Mouse (Mus musculus): ENCODE data around the gene Ccdc180.

The Ccdc180 gene

DNA sequence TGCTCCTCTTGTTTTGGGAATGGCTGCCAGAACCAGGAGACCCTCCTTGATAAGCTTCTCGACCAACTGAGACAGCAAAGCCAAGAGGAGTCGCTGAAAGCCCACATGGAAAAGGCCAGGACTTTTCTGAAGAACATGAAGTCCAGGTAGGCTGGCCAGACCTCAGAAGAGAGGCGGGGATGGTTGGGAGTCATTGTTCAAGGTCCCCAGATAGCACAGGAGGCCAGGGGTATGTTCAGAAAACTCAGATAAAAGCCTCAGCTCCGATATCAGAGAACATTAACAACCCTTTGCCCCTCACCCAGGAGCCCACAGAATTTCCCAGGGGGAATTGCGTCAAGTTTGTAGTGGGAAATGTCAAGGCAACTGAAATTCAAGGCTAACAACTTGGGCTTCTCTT is 21.2 kb downstream of the Ccdc180 start:
- no peak for DNase-seq (ENCODE audit: low spot score)

DNA sequence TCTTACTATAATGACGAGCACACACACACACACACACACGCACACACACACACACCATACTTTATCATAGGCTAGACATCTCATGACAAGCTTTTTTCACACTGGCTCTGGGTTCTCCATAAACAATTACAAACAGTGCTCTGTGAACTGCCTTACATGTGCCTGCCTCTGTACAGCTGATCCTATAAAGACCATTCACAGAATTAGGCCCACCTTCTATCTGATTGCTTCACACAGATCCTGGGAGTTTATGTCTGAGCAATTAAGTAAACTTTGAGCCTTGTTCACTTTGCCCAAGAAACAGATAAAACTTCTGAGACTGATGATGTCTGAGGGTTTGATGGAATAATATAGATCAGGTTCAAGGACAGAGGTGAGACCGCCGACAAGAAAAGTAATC is 21.8 kb downstream of the Ccdc180 start:
- no peak for DNase-seq (ENCODE audit: low spot score)

DNA sequence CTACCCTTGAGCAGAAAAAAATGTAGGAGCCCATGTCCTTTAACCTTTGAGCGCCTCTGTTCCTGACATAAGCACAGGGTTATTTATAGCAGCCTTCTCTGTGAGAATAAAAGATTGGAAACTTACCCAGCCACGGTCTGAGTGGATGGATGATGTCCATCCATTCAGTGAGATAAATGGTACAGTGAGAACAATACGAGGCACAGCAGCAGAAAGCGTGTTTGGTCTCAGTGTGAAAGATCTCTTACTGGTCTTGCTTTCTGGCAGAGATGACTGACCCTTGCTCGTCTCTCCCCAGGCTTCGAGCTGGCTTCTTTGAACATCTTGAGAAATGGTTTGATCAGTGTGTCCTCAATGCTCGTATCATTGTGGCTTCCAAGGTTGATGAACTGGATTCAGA is 27.0 kb downstream of the Ccdc180 start:
- no peak for DNase-seq (ENCODE audit: low spot score)

DNA sequence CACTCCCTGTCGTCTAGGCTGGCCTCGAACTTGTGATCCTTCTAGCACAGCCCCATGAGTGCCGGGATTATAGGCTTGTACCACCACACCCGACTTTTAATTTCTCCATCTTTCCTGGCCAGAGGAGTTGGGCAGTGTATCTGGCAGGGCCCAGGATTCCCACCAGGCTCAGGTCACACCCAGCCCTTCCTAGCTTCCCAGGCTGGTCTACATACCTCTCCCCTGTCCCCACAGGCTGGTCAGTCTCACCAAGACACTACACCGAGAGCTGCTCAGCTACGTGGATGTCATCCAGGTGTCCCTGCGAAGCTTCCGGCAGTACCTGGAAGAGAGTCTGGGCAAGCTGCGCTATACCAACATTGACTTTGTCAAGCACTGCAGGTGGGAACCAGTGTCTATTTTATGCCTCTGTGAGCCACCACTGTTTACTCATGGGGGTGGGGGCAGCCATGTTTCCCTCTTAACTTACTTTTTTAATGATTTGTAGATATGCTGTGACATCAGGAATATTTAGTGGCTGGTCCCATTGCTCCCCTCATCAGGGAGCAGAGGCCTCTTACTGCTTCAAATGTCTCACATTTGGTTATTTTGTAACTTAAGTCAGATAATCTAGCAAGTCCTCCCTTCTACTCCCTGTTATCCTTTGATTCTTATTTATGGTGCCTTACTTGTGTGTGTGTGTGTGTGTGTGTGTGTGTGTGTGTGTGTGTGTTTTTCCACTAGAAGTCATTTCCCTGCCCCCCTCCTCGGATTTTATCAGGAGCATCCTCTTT is 31.7 kb downstream of the Ccdc180 start:
- no peak for DNase-seq (ENCODE audit: low spot score)

DNA sequence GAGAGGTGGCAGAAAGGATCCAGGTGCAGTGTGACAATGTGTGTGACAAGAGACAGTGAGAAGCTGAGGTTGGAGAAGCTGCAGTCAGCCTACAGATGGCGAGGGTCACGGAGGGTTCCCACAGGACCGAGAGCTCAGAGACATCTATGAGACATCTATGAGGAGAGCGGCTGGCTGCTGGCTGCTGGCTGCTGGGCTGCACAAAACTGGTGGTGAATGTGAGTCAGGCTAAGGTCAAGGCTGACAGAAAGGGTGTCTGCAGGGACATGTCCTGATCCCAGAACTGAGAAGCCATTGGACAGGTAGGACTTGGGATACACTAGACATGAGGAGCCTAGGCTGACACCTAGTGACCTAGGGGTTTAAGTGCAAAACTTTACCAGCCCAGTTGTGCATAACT is 33.9 kb downstream of the Ccdc180 start:
- DNase-seq (ENCODE audit: low spot score), result no peak

DNA sequence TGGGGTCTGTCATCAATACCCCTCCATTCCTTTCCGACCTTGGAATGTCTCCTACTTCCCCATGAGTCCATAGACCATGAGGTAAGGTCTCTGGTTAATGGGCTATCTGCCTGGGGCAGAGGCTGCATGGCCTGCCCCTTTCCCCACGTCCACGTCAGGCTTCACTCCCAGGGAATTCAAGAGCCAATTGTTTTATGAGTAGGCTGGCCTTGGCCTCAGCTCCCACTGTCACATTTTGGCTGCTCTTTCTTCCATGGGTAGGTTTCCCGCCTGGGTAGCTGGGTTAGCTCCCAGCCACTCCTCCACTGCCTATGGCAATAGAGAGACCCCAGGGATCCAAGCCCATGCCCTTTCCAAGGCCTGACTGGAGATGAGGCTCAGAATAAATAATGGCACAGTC is 38.5 kb downstream of the Ccdc180 start:
- no peak for DNase-seq (ENCODE audit: low spot score)

DNA sequence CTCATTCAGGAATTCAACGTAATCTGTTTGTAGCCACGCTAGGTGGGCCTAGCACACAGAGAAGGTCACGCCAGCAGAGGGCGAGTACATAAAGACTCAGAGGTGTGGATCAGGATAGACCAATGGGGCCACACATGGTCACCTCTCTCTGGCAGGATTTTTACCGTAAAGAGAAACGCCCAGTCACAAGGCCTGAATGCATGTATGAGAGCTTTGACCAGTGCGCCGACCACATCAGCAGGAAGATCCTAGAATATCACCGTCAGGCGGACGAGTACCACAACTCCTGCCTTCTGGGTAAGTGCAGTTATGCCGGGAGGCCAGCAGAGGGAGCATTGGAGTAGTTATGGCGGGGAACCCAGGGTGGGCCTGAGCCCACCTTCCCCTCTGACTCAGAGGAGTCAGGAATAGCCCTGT is 51.5 kb downstream of the Ccdc180 start:
- DNase-seq (ENCODE audit: low spot score), result peak; percentile 12

DNA sequence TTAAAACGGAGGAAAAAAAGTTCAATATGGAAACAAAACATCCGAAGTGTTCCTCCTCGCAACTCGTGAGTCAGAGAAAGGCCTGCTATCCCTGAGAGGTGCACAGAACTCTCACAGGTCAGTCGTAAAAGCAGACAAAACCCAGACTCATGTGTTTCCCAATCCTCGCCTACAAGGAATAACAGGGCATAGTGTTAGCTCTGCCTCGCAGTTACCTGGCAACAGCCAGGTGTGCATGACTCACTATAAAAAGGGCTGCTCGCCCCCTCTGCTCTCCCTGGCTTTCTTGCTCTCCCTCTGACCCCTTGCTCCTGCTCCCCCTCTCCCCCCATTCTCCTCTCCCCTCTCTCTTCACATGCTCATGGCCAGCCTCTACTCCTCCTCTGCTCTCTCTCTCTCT is 57.6 kb downstream of the Ccdc180 start:
- no peak for DNase-seq (ENCODE audit: low spot score)

DNA sequence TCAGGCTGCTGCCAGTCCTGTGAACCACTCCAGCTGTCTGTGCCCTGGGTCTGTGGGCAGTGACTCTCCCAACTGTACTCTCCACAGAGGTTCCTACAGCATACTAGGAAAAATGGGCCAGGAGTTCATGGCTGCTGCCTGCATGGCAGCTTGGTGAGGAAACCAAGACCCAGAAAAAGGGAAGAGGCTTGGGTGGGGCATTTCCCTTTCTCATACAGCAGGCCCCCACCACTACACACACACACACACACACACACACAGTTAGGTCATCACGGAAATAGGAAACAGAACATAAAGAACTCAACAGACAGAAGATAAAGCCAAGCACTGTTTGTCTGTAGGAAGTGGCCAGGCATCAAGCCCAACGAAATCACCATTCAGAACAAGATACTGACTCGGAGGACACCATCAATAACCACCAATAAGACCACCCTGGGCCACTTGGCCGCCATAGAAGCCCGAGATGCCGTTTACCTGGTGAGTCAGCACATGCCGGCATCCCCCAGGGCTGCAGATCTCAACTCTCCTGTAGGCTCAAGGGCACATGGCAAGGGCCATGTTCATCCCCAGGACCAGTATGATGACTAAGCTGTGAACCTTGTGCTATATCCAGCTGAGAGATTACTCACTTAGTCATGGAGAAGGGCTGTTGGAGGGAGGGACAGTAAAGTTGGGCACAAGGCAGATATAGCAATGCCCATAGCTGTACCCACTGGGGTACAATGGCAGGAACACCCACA is 59.2 kb downstream of the Ccdc180 start:
- no peak for DNase-seq (ENCODE audit: low spot score)

DNA sequence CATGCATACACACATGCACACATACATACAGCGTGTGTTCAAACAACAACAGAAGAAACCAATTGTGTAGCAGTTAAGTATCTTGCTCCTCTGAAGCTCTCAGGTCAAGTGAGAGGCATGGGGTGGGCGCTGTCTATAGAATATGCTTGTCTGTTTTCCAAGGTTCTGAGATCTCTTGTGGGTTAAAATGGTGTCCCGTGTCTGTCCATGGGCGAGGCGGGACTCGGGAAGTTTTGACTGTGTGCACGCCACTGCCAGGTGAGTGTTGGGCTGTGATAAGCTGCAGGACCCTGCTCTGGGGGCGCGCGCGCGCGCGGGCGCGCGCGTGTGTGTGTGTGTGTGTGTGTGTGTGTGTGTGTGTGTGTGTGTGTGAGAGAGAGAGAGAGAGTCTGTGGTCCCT is 61.7 kb downstream of the Ccdc180 start:
- DNase-seq (ENCODE audit: low spot score), result no peak

DNA sequence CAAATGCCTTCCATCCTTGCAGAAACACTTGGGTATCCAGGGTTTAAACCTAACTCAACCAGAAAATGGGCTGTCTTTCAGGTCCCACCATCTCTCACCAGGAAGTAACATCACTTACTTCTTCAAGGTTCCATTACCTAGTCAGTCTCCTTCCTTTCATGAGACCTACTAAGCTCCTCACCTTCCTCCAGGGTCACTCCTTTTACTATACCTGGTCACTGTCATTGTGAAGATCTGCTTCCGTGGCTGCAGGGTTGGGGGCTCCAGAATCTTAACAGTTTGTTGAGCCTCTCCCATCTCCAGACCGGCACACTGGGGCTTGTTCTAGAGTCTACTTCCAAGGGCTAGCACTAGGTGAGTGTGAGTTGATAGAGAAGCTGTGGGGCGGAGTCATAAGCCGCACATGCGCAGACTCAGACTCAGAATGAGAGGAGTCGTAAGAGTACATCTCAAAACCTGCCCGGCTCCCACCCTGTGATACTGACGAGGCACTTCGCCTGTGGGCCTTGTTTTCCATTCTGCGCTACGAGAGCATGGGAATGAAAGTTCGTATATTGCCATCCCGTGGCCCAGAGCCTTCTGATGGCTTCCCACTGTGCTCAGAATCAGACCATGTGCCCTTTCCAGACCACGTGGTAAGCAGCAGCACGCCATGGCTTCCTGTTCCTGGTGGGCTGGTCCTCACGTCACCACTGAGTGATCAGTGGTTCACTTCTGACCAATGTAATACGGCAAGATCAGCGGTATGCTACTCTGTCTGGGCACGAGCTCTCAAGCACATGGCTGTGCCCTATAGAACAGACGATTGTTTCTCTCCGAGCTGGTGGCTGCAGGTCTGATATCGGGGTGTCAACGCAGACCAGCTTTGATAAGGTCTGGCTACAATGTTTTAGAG is 63.2 kb downstream of the Ccdc180 start:
- DNase-seq (ENCODE audit: low spot score), result no peak

DNA sequence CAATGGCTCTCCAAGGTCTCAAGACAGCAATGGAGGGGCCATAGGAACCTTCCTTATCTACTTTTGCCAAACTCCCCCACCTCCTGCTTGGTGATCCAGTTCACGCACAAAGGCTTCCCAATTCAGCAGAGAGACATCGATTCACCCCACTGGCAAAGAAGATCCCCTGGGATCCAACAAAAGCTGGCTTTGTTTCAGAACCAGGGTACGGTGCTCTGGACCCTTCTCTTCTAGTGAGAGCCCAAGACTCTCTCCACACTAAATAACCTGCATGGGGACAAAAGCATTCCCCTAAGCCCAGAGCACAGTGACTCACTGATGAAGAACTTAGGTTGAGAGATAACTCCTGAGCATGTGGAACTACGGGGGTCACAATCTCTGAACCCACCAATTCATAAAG is 65.1 kb downstream of the Ccdc180 start:
- no peak for DNase-seq (ENCODE audit: low spot score)

DNA sequence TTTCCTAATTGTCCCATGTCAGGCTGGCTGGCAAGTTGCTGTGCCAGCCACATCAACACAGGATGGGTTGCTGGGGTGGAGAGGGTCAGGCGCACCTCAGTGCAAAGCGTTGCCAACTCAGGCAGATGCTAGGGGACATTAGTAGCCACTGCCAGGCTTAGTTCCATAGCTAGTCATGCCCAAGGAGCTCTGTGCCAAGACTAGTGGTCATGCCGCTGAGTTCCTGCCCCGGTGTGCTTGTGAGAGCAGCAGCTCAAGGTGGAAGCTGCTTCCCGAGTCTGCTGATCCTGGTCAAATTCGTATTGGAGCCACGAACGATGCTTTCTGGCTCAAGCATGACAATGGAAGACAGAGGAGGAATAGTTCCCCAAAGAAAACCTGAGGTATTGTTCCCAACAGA is 66.0 kb downstream of the Ccdc180 start:
- DNase-seq (ENCODE audit: low spot score), result no peak

DNA sequence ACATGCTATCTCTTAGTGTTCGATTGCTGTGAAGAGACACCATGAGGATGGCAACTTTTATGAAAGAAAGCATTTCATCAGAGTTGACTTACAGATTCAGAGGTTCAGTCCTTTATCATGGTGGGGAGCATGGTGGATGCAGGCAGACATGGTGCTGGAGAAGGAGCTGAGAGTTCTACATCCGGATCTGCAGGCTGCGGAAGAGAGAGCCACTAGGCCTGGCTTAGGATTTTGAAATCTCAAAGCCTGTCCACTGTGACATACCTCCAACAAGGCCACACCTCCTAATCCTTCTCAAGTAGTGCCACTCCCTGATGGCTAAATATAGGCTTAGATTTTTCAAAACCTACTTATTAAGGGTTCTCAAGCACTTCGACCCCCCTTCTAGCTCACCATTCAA is 66.6 kb downstream of the Ccdc180 start:
- DNase-seq (ENCODE audit: low spot score), result no peak

DNA sequence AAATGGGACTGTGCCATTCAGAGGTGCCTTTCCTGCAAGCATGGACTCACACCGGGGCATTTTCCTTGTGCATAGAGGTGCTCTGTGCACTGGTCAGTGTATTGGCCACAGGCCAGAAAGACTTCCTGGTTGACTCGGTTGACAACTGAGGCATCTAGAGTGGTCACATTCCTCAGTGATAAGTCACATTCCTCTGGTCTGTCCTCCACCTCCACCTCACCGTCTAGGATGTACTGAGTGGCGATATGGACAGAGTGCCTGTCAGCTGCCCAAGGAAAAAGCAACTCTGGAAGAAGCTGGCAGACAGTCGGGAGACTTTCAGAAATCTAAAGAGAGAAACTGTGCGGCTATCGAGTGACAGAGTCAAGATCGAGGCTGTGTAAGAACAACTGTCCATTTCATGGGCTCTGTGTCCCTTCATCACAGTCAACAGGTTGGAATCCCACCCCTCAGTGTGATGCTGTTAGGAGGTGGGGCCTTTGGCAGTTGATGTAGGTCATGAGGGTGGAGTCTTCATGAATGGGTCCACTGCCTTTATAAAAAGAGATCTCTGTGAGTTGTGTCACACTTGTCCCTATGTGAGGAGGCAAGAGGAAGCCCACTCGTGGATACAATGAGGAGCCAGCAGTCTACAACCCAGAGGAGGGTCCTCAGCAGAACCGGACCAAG is 74.8 kb downstream of the Ccdc180 start, which contains the start of gene Tdrd7:
Tdrd7 (plus strand) TSS at position 564 of the 669 bp plus-strand sequence.
- no peak for DNase-seq (ENCODE audit: low spot score)

DNA sequence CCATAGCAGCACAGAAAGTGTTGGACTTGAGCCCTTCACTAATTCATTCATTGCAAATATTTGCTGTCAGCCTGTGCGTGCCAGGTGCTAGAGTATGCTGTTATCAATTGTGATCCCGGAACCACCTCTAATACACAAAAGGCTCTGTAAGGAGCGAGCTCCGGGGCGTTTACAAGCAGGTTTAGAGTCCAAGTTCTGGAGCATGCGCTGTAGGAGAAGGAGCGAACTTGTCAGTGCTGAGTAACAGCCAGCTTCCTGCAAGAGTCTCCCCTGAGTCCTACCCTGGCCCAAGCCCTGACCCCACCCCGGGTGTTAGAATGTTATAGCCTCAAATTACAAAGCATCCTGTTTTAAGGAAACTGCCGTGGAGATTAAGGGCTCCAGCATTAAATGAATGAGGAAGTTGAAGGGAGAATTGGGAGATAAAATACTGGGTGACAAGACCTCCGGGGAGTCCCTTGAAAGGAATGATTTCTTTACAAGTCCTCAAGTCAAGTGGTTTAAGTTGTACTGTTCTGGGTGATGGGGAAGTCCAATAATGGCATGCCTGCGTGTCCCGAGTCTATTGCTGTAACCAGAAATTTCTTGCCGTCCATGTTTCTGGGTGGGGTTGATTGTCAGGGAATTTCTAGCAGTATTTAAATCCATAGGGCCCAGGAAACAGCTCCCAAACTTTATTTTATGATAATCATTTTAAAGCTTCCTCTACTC is 75.8 kb downstream of the Ccdc180 start:
- DNase-seq (ENCODE audit: low spot score), result no peak

DNA sequence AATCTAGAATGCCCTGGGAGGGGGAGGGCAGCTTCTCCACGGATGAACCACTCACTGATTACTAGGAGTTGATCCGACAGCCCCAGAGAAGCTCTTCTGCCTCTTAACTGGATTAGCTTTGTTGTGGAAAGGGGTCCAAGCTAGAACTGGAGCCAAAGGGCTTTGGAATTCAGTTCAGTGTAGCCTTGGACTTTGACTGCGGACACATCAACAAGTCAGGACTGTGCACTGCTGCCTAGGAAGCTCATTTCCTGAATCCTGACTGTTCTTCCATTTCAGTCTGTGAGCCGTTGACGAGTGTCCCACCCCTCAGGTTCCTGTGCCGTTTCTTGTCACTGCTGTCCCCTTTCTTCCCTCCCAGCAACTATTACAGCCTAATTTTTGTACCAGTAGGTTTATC is 76.6 kb downstream of the Ccdc180 start:
- no peak for DNase-seq (ENCODE audit: low spot score)

DNA sequence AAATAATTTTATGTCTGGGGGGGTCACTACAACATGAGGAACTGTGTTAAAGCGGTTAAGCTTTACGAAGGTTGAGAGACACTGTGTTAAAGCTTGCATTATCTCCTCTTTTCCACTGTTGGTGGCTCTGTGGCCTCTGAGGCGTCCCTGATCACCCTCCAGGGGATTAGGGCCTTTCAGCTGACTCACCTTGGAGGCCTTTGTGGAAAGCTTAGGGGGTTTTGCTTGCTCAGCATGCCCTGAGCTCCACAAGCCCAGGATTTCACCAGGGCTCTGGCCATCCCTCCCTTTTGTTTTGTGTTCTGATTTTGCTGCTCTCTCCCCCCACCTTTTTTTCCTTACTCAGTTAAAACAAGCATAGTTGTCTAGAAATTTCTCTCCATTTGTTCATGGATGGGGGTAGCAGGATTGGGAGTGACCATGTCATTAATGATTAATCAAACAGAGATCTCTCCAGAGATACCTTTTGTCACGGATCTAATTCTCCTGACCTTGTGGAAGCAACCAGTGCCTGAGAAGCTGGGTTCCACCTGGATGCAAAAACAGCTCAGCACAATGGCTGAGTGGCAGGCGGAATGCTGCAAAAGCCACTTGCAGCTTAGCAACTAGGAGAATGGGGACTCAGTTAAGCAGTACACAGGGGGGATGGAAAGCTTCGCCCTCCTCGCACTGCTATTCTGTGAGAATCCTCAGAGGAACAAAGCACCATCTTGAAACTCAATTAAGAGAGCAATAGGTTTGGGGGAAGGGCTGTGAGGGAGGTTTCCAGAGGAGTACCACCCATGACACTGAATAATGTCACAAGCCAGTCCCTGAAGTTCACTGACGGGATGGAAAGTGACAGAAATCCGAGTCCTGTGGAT is 77.6 kb downstream of the Ccdc180 start:
- DNase-seq (ENCODE audit: low spot score), result no peak

DNA sequence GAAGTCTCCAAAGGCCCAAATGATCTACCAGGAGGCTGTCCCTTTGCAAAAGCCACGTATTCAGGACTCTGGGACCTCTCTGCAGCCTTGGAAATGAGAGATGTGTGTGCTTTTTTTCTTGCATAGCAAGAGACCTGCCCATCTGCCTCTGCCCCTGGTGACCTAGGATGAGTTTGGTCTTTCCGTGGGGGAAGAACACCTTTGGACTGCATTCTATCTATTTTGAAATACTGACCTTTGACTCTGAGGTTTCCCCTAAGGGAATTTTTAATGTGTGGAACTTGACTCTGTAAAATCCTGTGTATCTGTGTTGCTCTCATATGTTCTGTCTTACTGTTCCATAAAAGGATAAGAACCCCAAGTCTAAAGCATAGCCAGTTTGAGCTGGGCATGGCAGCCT is 78.9 kb downstream of the Ccdc180 start:
- DNase-seq (ENCODE audit: low spot score), result no peak

DNA sequence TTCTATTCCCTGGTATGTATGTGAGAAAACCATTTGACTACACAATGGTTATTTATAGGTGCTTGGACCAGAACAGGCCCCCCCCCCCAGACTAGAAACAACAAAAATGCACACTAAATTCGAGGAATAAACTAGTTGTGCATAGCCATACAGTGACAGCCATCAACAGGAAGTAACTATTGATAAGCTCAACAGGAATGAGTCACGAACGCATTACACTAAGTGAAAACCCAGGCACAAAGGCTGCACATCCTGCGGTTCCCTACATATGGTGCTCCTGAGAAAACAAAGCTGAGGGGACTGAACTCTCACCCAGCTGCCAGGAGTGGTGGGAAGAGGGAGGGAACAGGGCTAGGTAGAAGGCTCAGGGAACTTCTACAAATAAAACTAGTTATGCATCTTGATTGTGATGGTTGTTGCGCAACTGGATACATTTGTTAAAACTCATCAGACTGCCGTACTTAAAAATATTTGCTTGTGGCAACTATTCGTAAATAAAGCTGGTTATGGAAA is 80.0 kb downstream of the Ccdc180 start:
- no peak for DNase-seq (ENCODE audit: low spot score)

All from c-Kit-positive CD71-positive TER-119-positive erythroid progenitor cells, embryonic 14.5 days (primary cell).